In genomic region chr5:118294086-118294864, GRCm38 (mm10) we compare ENCODE assay signal across 8 mouse cellular contexts. TPM values are rescaled to one million over a fixed set of nuclear protein-coding genes. Genes with fewer than 3 reads are reported as not detected.
A peak's percentile ranks its signal among the peaks of the same experiment; 100 is the strongest.
DNase-seq lines count a peak whose midpoint lies in the region; ATAC-seq lines count a peak whose summit lies in the region.

No protein-coding gene starts in this region.

- H3K4me2 ChIP-seq in hindbrain, embryonic 13.5 days = peak overlapping the region; percentile 23
- H3K4me2 ChIP-seq in lung, embryonic 15.5 days = peak overlapping the region; percentile 52

- H3K27ac ChIP-seq in hindbrain, embryonic 13.5 days = peak overlapping the region; percentile 65
- H3K27ac ChIP-seq in lung, embryonic 15.5 days = peak overlapping the region; percentile 96

- H3K9me3 ChIP-seq in hindbrain, embryonic 13.5 days = no peaks in the 10 kb centered on the region
- H3K9me3 ChIP-seq in lung, embryonic 15.5 days = no peaks in the 10 kb centered on the region

- no peak overlapping the region for H3K9ac ChIP-seq in hindbrain, embryonic 13.5 days
- 0 out of 2 replicates have a peak overlapping the region, but pooled peaks have one; percentile 2 for H3K9ac ChIP-seq in lung, embryonic 15.5 days

- peak; percentile 89 to 95 for DNase-seq in adrenal gland, adult (ENCODE audit: inconsistent age in 2 of 2, low spot score in 1 of 2)
- peak; percentile 88 to 89 for DNase-seq in cerebellum, postnatal 14 days
- peak; percentile 91 for DNase-seq in gastrocnemius, adult 18-20 months (ENCODE audit: low spot score)
- DNase-seq in layer of hippocampus, postnatal 14 days (ENCODE audit: low spot score in 2 of 2) = peak; percentile 79 to 90
- peak; percentile 80 to 82 for DNase-seq in right cerebral cortex, postnatal 36 days (ENCODE audit: low spot score in 2 of 2)

- peaks cover 26% of the 10 kb centered on the region for H3K4me1 ChIP-seq in hindbrain, embryonic 13.5 days (replicated peaks)
- H3K4me1 ChIP-seq in lung, embryonic 15.5 days = peaks cover 51% of the 10 kb centered on the region

- H3K4me3 ChIP-seq in hindbrain, embryonic 13.5 days = no peak overlapping the region
- peak overlapping the region; percentile 32 for H3K4me3 ChIP-seq in lung, embryonic 15.5 days

- H3K27me3 ChIP-seq in hindbrain, embryonic 13.5 days = no peaks in the 10 kb centered on the region
- no peaks in the 10 kb centered on the region for H3K27me3 ChIP-seq in lung, embryonic 15.5 days

- no peaks in the 10 kb centered on the region for H3K36me3 ChIP-seq in hindbrain, embryonic 13.5 days
- no peaks in the 10 kb centered on the region for H3K36me3 ChIP-seq in lung, embryonic 15.5 days

- ATAC-seq in hindbrain, embryonic 13.5 days (ENCODE audit: low FRiP score) = peak; percentile 80
- ATAC-seq in lung, embryonic 15.5 days (ENCODE audit: borderline replicate concordance, extremely low read depth, low FRiP score, low TSS enrichment) = peak; percentile 93
- ATAC-seq in activated CD4-positive, CD25-positive, alpha-beta regulatory T cell, adult 4 months = no peak

- WGBS in hindbrain, embryonic 13.5 days = 18% methylated on average over 23 of the region's 23 CpGs
- 9% methylated on average over 23 of the region's 23 CpGs for WGBS in lung, embryonic 15.5 days

RNA-seq across cellular contexts. Expression of gene 2410131K14Rik, which starts 49.2 kb away (rescaled TPM):
- total RNA-seq in gastrocnemius, adult 18-20 months (2021) = 1 to 10 TPM; 3.6 to 4.7 TPM
- 14.5 and 15.5 TPM in 2 replicates for polyA plus RNA-seq in hindbrain, embryonic 13.5 days (2015; fragmentation: Nextera tagmentation; extraction: Ambion mirVana)
- 10 to 100 TPM; 15.1 to 15.9 TPM for total RNA-seq in layer of hippocampus, postnatal 14 days (2021)
- 8.1 and 8.5 TPM in 2 replicates for polyA plus RNA-seq in lung, embryonic 15.5 days (2015; fragmentation: Nextera tagmentation; extraction: Ambion mirVana)
- 1 to 10 TPM; 2.5 to 3.5 TPM for polyA plus RNA-seq in activated CD4-positive, CD25-positive, alpha-beta regulatory T cell, adult 4 months (2017; shearing (Covaris generic))

RNA-seq across cellular contexts. Expression of gene Rnft2, which starts 49.4 kb away (rescaled TPM):
- 1 to 10 TPM in 1 of 2 experiments, under 1 TPM in 1; 0.90 to 1.6 TPM for total RNA-seq in gastrocnemius, adult 18-20 months (2021)
- polyA plus RNA-seq in hindbrain, embryonic 13.5 days (2015; fragmentation: Nextera tagmentation; extraction: Ambion mirVana) = 9.8 and 12.2 TPM in 2 replicates
- total RNA-seq in layer of hippocampus, postnatal 14 days (2021) = 10 to 100 TPM; 84.9 to 92.1 TPM
- 2.0 and 2.6 TPM in 2 replicates for polyA plus RNA-seq in lung, embryonic 15.5 days (2015; fragmentation: Nextera tagmentation; extraction: Ambion mirVana)
- under 1 TPM in 1 of 2 experiments, not detected in 1; 0.26 TPM for polyA plus RNA-seq in activated CD4-positive, CD25-positive, alpha-beta regulatory T cell, adult 4 months (2017; shearing (Covaris generic))
